Mouse (Mus musculus) MEL-GATA-1-ER (cell line): Measurements from ENCODE around the gene Gk5.
"Not testable (repeated sequence)": the region's sequence is repeated elsewhere in the genome, so short reads cannot be mapped to it uniquely, and the experiment has no call there.

ENCODE experiments used
- DNase-seq: peaks from one replicate; pipeline ENCODE4 v3.0.0-alpha.2; 2012; ENCODE audit warnings: low read depth; ENCODE audit errors: extremely low read depth

Gene Gk5

GRCm38 (mm10) chr9:96143633-96144032 lies 24.5 kb downstream of the Gk5 start:
- no peak for DNase-seq

GRCm38 (mm10) chr9:96144883-96145282 lies 25.7 kb downstream of the Gk5 start:
- no peak for DNase-seq

GRCm38 (mm10) chr9:96152801-96153200 lies 33.6 kb downstream of the Gk5 start:
- no peak for DNase-seq

- DNase-seq: peak; percentile 42
Measured at GRCm38 (mm10) chr9:96158431-96158830, 39.3 kb downstream of the Gk5 start.

- no peak for DNase-seq
Measured at GRCm38 (mm10) chr9:96159047-96159446, 39.9 kb downstream of the Gk5 start.

GRCm38 (mm10) chr9:96160767-96161166 lies 41.6 kb downstream of the Gk5 start:
- no peak for DNase-seq

- no peak for DNase-seq
Measured at GRCm38 (mm10) chr9:96162421-96162820, 43.3 kb downstream of the Gk5 start.

GRCm38 (mm10) chr9:96163443-96163842 lies 44.3 kb downstream of the Gk5 start:
- DNase-seq: no peak

- DNase-seq: not testable (repeated sequence)
Measured at GRCm38 (mm10) chr9:96163983-96164382, 44.8 kb downstream of the Gk5 start.

GRCm38 (mm10) chr9:96167168-96167585 lies 48.0 kb downstream of the Gk5 start:
- DNase-seq: no peak

GRCm38 (mm10) chr9:96170600-96170999 lies 51.4 kb downstream of the Gk5 start:
- DNase-seq: peak; percentile 39

- no peak for DNase-seq
Measured at GRCm38 (mm10) chr9:96184909-96185308, 65.7 kb downstream of the Gk5 start.

- DNase-seq: peak; percentile 26
Measured at GRCm38 (mm10) chr9:96186701-96187100, 67.5 kb downstream of the Gk5 start.

GRCm38 (mm10) chr9:96195885-96196622 lies 76.9 kb downstream of the Gk5 start, which contains the start of gene Tfdp2:
Tfdp2 (plus strand) TSS chr9:96196275.
- DNase-seq: peak; percentile 56

- DNase-seq: no peak
Measured at GRCm38 (mm10) chr9:96196636-96197181, 77.5 kb downstream of the Gk5 start.

GRCm38 (mm10) chr9:96197806-96198205 lies 78.6 kb downstream of the Gk5 start:
- DNase-seq: no peak

GRCm38 (mm10) chr9:96203663-96204062 lies 84.5 kb downstream of the Gk5 start:
- DNase-seq: no peak

GRCm38 (mm10) chr9:96207428-96207827 lies 88.3 kb downstream of the Gk5 start:
- DNase-seq: no peak

GRCm38 (mm10) chr9:96213036-96213645 lies 94.0 kb downstream of the Gk5 start:
- no peak for DNase-seq

- no peak for DNase-seq
Measured at GRCm38 (mm10) chr9:96214171-96214570, 95.0 kb downstream of the Gk5 start.

GRCm38 (mm10) chr9:96217299-96217698 lies 98.1 kb downstream of the Gk5 start:
- no peak for DNase-seq

- no peak for DNase-seq
Measured at GRCm38 (mm10) chr9:96217799-96218198, 98.6 kb downstream of the Gk5 start.
